Mouse (Mus musculus): ENCODE data around the gene Leap2. TPM values are rescaled to one million over a fixed set of nuclear protein-coding genes. Genes with fewer than 3 reads are reported as not detected.
A peak's percentile ranks its signal among the peaks of the same experiment; 100 is the strongest.

The Leap2 gene
- polyA plus RNA-seq, 1 experiment from 2014 or later, result 0.19 TPM

- DNase-seq (ENCODE audit: low spot score) (no peak), ATAC-seq (ENCODE audit: low FRiP score, low TSS enrichment) (no peak)
- Histone ChIP-seq H3K27me3 (ENCODE audit: control insufficient read depth, insufficient read depth, low read length) (no peaks in the 10 kb centered on the region), H3K4me3 (ENCODE audit: low read depth, low read length) (no peak overlapping the region), H3K9me3 (ENCODE audit: control insufficient read depth, low read length) (no peaks in the 10 kb centered on the region), H3K36me3 (ENCODE audit: control insufficient read depth, insufficient read depth, low read length) (no peaks in the 10 kb centered on the region), H3K27ac (replicated peaks) (no peak overlapping the region), H3K9ac (ENCODE audit: low read length) (no peak overlapping the region), H3K4me2 (replicated peaks; ENCODE audit: low read depth) (no peak overlapping the region), H3K4me1 (replicated peaks; ENCODE audit: control insufficient read depth, insufficient read depth) (no peaks in the 10 kb centered on the region; the same call in 1 of the 2 replicates)
- TF ChIP-seq EP300 (optimal IDR thresholded peaks at IDR 0.05), result no peak
- WGBS, result 56% methylated on average over 3 of the region's 3 CpGs
These were observed 2.3 kb upstream of the Leap2 start for GRCm38 (mm10) chr11:53425251-53425650.

GRCm38 (mm10) chr11:53424826-53425225 is 1.9 kb upstream of the Leap2 start:
- DNase-seq (ENCODE audit: low spot score), result no peak
- Histone ChIP-seq H3K9ac (ENCODE audit: low read length) (no peak overlapping the region), H3K27me3 (ENCODE audit: control insufficient read depth, insufficient read depth, low read length) (no peaks in the 10 kb centered on the region), H3K9me3 (ENCODE audit: control insufficient read depth, low read length) (no peaks in the 10 kb centered on the region), H3K4me2 (replicated peaks; ENCODE audit: low read depth) (no peak overlapping the region), H3K36me3 (ENCODE audit: control insufficient read depth, insufficient read depth, low read length) (no peaks in the 10 kb centered on the region), H3K4me1 (replicated peaks; ENCODE audit: control insufficient read depth, insufficient read depth) (no peaks in the 10 kb centered on the region; the same call in 1 of the 2 replicates), H3K27ac (replicated peaks) (no peak overlapping the region), H3K4me3 (ENCODE audit: low read depth, low read length) (no peak overlapping the region)
- ATAC-seq (ENCODE audit: low FRiP score, low TSS enrichment), result no peak
- TF ChIP-seq CTCF (IDR thresholded peaks at IDR 0.05; ENCODE audit: low read depth), result no peak
- no peak for TF ChIP-seq EP300 (optimal IDR thresholded peaks at IDR 0.05)
- WGBS, result 46% methylated on average over 2 of the region's 2 CpGs

- Histone ChIP-seq H3K27ac (replicated peaks) (no peak overlapping the region), H3K4me3 (ENCODE audit: low read depth, low read length) (no peak overlapping the region), H3K4me1 (replicated peaks; ENCODE audit: control insufficient read depth, insufficient read depth) (no peaks in the 10 kb centered on the region), H3K9ac (ENCODE audit: low read length) (no peak overlapping the region), H3K27me3 (ENCODE audit: control insufficient read depth, insufficient read depth, low read length) (no peaks in the 10 kb centered on the region), H3K9me3 (ENCODE audit: control insufficient read depth, low read length) (no peaks in the 10 kb centered on the region), H3K36me3 (ENCODE audit: control insufficient read depth, insufficient read depth, low read length) (peaks cover 34% of the 10 kb centered on the region), H3K4me2 (replicated peaks; ENCODE audit: low read depth) (no peak overlapping the region)
- ATAC-seq (ENCODE audit: low FRiP score, low TSS enrichment) (no peak), DNase-seq (ENCODE audit: low spot score) (no peak)
- TF ChIP-seq EP300 (optimal IDR thresholded peaks at IDR 0.05) (no peak), CTCF (IDR thresholded peaks at IDR 0.05; ENCODE audit: low read depth) (no peak)
These were observed 4.9 kb downstream of the Leap2 start for GRCm38 (mm10) chr11:53418048-53418447.

- no peak overlapping the region for H3K9ac ChIP-seq (ENCODE audit: low read length)
- no peaks in the 10 kb centered on the region for H3K9me3 ChIP-seq (ENCODE audit: control insufficient read depth, low read length)
- no peaks in the 10 kb centered on the region for H3K27me3 ChIP-seq (ENCODE audit: control insufficient read depth, insufficient read depth, low read length)
- ATAC-seq (ENCODE audit: low FRiP score, low TSS enrichment) (no peak), DNase-seq (ENCODE audit: low spot score) (no peak)
- WGBS, result 94% methylated on average over 4 of the region's 4 CpGs
- peaks cover 50% of the 10 kb centered on the region for H3K36me3 ChIP-seq (ENCODE audit: control insufficient read depth, insufficient read depth, low read length)
- no peak overlapping the region for H3K4me3 ChIP-seq (ENCODE audit: low read depth, low read length)
- H3K4me1 ChIP-seq (replicated peaks; ENCODE audit: control insufficient read depth, insufficient read depth), result no peaks in the 10 kb centered on the region
- H3K4me2 ChIP-seq (replicated peaks; ENCODE audit: low read depth), result no peak overlapping the region
- TF ChIP-seq CTCF (IDR thresholded peaks at IDR 0.05; ENCODE audit: low read depth) (no peak), EP300 (optimal IDR thresholded peaks at IDR 0.05) (no peak)
- H3K27ac ChIP-seq (replicated peaks), result no peak overlapping the region
These were observed 9.1 kb downstream of the Leap2 start for GRCm38 (mm10) chr11:53413871-53414270.

GRCm38 (mm10) chr11:53411738-53412137 is 11.2 kb downstream of the Leap2 start:
- no peak overlapping the region for H3K4me3 ChIP-seq (ENCODE audit: low read depth, low read length)
- H3K36me3 ChIP-seq (ENCODE audit: control insufficient read depth, insufficient read depth, low read length), result peaks cover 43% of the 10 kb centered on the region
- ATAC-seq (ENCODE audit: low FRiP score, low TSS enrichment) (no peak), DNase-seq (ENCODE audit: low spot score) (no peak)
- H3K9me3 ChIP-seq (ENCODE audit: control insufficient read depth, low read length), result no peaks in the 10 kb centered on the region
- H3K27ac ChIP-seq (replicated peaks), result no peak overlapping the region
- H3K27me3 ChIP-seq (ENCODE audit: control insufficient read depth, insufficient read depth, low read length), result no peaks in the 10 kb centered on the region
- H3K4me1 ChIP-seq (replicated peaks; ENCODE audit: control insufficient read depth, insufficient read depth), result no peaks in the 10 kb centered on the region
- H3K4me2 ChIP-seq (replicated peaks; ENCODE audit: low read depth), result no peak overlapping the region
- TF ChIP-seq EP300 (optimal IDR thresholded peaks at IDR 0.05) (no peak), CTCF (IDR thresholded peaks at IDR 0.05; ENCODE audit: low read depth) (peak; percentile 76)
- H3K9ac ChIP-seq (ENCODE audit: low read length), result no peak overlapping the region

GRCm38 (mm10) chr11:53403638-53404037 is 19.3 kb downstream of the Leap2 start:
- no peaks in the 10 kb centered on the region for H3K9me3 ChIP-seq (ENCODE audit: control insufficient read depth, low read length)
- DNase-seq (ENCODE audit: low spot score) (no peak), ATAC-seq (ENCODE audit: low FRiP score, low TSS enrichment) (no peak)
- TF ChIP-seq EP300 (optimal IDR thresholded peaks at IDR 0.05), result no peak
- no peak for TF ChIP-seq CTCF (IDR thresholded peaks at IDR 0.05; ENCODE audit: low read depth)
- no peaks in the 10 kb centered on the region for H3K4me1 ChIP-seq (replicated peaks; ENCODE audit: control insufficient read depth, insufficient read depth)
- H3K27me3 ChIP-seq (ENCODE audit: control insufficient read depth, insufficient read depth, low read length), result no peaks in the 10 kb centered on the region
- no peak overlapping the region for H3K4me3 ChIP-seq (ENCODE audit: low read depth, low read length)
- no peak overlapping the region for H3K4me2 ChIP-seq (replicated peaks; ENCODE audit: low read depth)
- WGBS, result 82% methylated on average over 1 of the region's 1 CpGs
- H3K27ac ChIP-seq (replicated peaks), result no peak overlapping the region
- no peak overlapping the region for H3K9ac ChIP-seq (ENCODE audit: low read length)
- peaks cover 31% of the 10 kb centered on the region for H3K36me3 ChIP-seq (ENCODE audit: control insufficient read depth, insufficient read depth, low read length)
